Mouse (Mus musculus): ENCODE data around the gene Gm8122.
"Not testable (repeated sequence)": the region's sequence is repeated elsewhere in the genome, so short reads cannot be mapped to it uniquely, and the experiment has no call there.

DNA sequence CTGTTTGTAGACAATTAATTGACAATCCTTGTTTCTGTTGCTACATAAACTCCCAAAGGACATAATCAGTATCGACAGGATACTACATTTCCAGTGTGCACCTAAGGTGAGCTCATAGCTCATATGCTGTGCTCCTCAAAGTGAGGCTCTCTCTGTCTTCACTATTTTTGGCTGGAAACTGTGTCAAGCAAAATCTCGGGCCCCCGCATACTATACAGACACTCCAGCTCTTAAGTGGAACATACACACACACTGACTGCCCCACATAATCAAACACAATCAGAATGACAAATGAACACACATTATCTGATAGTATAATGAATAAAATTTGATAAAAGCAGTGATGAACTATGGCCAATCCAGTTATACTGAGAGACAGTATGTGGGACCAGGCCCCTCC lies 43.6 kb upstream of the Gm8122 start:
- not testable (repeated sequence) for TF ChIP-seq POLR2A, CTCF (IDR thresholded peaks at IDR 0.05; ENCODE audit: extremely low read depth, insufficient read depth, low read length)
